Mouse (Mus musculus): ENCODE results near the gene Rbp1. TPM values are rescaled to one million over a fixed set of nuclear protein-coding genes. Genes with fewer than 3 reads are reported as not detected.

The Rbp1 gene
- polyA plus RNA-seq, 1 experiment from 2014 or later = 105 TPM

DNA sequence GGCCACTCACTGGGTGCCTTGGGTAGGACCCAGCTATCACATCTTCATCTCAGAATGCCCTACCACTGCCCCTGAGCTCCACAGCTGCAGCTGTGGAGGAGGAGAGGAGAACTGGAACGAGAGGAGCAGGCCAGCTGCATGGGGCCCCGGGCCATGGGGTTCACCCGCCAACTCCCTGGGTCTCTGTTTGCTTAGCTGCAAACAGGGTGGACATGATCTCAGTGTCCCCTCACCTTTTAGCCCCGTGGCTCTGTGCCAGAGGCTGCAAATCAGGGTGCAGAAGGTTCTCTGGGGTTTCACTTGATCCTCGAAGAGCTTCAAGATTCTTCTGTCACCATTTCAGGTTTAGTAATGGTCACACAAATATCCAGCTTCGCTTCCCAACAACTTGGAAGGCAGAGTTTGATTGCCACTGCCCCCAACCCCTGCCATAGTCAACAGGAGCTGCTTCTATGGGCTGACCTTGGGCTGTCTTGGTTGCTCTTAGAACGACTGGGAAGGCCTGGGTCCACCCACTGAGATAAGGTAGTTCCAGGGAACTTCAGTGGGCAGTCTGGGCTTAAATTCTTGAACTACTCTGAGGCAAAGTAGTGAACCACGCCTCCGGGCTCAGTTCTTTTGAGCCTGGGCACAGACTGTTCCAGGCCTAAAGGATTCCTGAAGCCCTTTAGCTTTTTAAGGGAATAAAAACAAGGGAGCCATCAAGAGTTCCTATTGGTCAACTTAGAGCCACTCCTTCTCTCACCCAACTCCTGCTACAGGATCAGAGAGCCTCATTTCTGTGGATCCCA, 22.8 kb downstream of the Rbp1 start:
- Histone ChIP-seq H3K4me2 (ENCODE audit: low read length) (no peak overlapping the region), H3K9me3 (ENCODE audit: control insufficient read depth, low read length) (no peaks in the 10 kb centered on the region), H3K27ac (ENCODE audit: low read depth) (no peak overlapping the region), H3K36me3 (ENCODE audit: control insufficient read depth, insufficient read depth, low read length) (peaks cover 33% of the 10 kb centered on the region), H3K27me3 (replicated peaks; ENCODE audit: control insufficient read depth, insufficient read depth, low read length) (no peaks in the 10 kb centered on the region), H3K9ac (ENCODE audit: low read length) (no peak overlapping the region), H3K4me1 (replicated peaks; ENCODE audit: control insufficient read depth, insufficient read depth, low read length) (no peaks in the 10 kb centered on the region), H3K4me3 (ENCODE audit: low read depth, low read length) (no peak overlapping the region)
- no peak for ATAC-seq (replicated peaks; ENCODE audit: low FRiP score, low TSS enrichment, low read depth)
- WGBS = 82% methylated on average over 9 of the region's 9 CpGs
- no peak for DNase-seq (ENCODE audit: low spot score)

GRCm38 (mm10) chr9:98450976-98451375, 28.2 kb downstream of the Rbp1 start:
- 62% methylated on average over 1 of the region's 1 CpGs for WGBS
- no peaks in the 10 kb centered on the region for H3K4me1 ChIP-seq (replicated peaks; ENCODE audit: control insufficient read depth, insufficient read depth, low read length)
- no peaks in the 10 kb centered on the region for H3K9me3 ChIP-seq (ENCODE audit: control insufficient read depth, low read length)
- no peak for DNase-seq (ENCODE audit: low spot score)
- no peak overlapping the region for H3K4me2 ChIP-seq (ENCODE audit: low read length)
- H3K9ac ChIP-seq (ENCODE audit: low read length) = no peak overlapping the region
- H3K27ac ChIP-seq (ENCODE audit: low read depth) = no peak overlapping the region
- H3K27me3 ChIP-seq (replicated peaks; ENCODE audit: control insufficient read depth, insufficient read depth, low read length) = no peaks in the 10 kb centered on the region
- H3K36me3 ChIP-seq (ENCODE audit: control insufficient read depth, insufficient read depth, low read length) = peaks cover 16% of the 10 kb centered on the region
- no peak overlapping the region for H3K4me3 ChIP-seq (ENCODE audit: low read depth, low read length)
- ATAC-seq (replicated peaks; ENCODE audit: low FRiP score, low TSS enrichment, low read depth) = no peak

DNA sequence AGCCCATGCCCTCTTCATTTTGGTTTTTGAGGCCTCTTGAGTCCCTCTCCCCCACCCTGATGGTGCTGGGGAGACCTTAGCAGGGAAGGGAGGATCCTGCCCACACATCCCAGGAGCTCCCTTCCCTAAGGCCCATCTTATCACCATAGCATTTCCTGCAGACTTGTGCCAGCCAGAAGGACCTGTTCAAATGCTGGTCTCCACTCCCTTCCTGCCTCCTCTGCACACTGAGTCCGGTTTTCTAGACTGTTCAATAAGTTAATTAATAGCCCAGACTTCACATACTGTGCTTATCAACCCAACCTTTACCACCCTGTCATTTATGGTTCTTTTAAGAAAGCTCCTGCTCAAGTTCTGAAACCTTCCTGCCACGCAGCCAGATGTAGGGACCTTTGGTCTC, 43.9 kb downstream of the Rbp1 start:
- Histone ChIP-seq H3K27ac (ENCODE audit: low read depth) (no peak overlapping the region), H3K27me3 (replicated peaks; ENCODE audit: control insufficient read depth, insufficient read depth, low read length) (no peaks in the 10 kb centered on the region), H3K36me3 (ENCODE audit: control insufficient read depth, insufficient read depth, low read length) (no peaks in the 10 kb centered on the region), H3K4me1 (replicated peaks; ENCODE audit: control insufficient read depth, insufficient read depth, low read length) (no peaks in the 10 kb centered on the region), H3K4me3 (ENCODE audit: low read depth, low read length) (no peak overlapping the region), H3K4me2 (ENCODE audit: low read length) (no peak overlapping the region), H3K9ac (ENCODE audit: low read length) (no peak overlapping the region), H3K9me3 (ENCODE audit: control insufficient read depth, low read length) (no peaks in the 10 kb centered on the region)
- 45% methylated on average over 2 of the region's 2 CpGs for WGBS
- ATAC-seq (replicated peaks; ENCODE audit: low FRiP score, low TSS enrichment, low read depth) = peak; percentile 93
- DNase-seq (ENCODE audit: low spot score) = no peak

GRCm38 (mm10) chr9:98480172-98480749, 57.5 kb downstream of the Rbp1 start:
- no peak overlapping the region for H3K4me2 ChIP-seq (ENCODE audit: low read length)
- WGBS = 86% methylated on average over 2 of the region's 2 CpGs
- ATAC-seq (replicated peaks; ENCODE audit: low FRiP score, low TSS enrichment, low read depth) = no peak
- H3K27ac ChIP-seq (ENCODE audit: low read depth) = no peak overlapping the region
- no peaks in the 10 kb centered on the region for H3K4me1 ChIP-seq (replicated peaks; ENCODE audit: control insufficient read depth, insufficient read depth, low read length)
- no peaks in the 10 kb centered on the region for H3K9me3 ChIP-seq (ENCODE audit: control insufficient read depth, low read length)
- DNase-seq (ENCODE audit: low spot score) = no peak
- no peak overlapping the region for H3K4me3 ChIP-seq (ENCODE audit: low read depth, low read length)
- no peaks in the 10 kb centered on the region for H3K27me3 ChIP-seq (replicated peaks; ENCODE audit: control insufficient read depth, insufficient read depth, low read length)
- no peaks in the 10 kb centered on the region for H3K36me3 ChIP-seq (ENCODE audit: control insufficient read depth, insufficient read depth, low read length)
- H3K9ac ChIP-seq (ENCODE audit: low read length) = no peak overlapping the region

GRCm38 (mm10) chr9:98482256-98482655, 59.5 kb downstream of the Rbp1 start:
- H3K9ac ChIP-seq (ENCODE audit: low read length) = no peak overlapping the region
- ATAC-seq (replicated peaks; ENCODE audit: low FRiP score, low TSS enrichment, low read depth) = no peak
- H3K27ac ChIP-seq (ENCODE audit: low read depth) = no peak overlapping the region
- H3K4me2 ChIP-seq (ENCODE audit: low read length) = no peak overlapping the region
- DNase-seq (ENCODE audit: low spot score) = no peak
- no peaks in the 10 kb centered on the region for H3K36me3 ChIP-seq (ENCODE audit: control insufficient read depth, insufficient read depth, low read length)
- H3K9me3 ChIP-seq (ENCODE audit: control insufficient read depth, low read length) = no peaks in the 10 kb centered on the region
- 49% methylated on average over 4 of the region's 4 CpGs for WGBS
- no peaks in the 10 kb centered on the region for H3K4me1 ChIP-seq (replicated peaks; ENCODE audit: control insufficient read depth, insufficient read depth, low read length)
- no peaks in the 10 kb centered on the region for H3K27me3 ChIP-seq (replicated peaks; ENCODE audit: control insufficient read depth, insufficient read depth, low read length)
- H3K4me3 ChIP-seq (ENCODE audit: low read depth, low read length) = no peak overlapping the region

- 70% methylated on average over 7 of the region's 7 CpGs for WGBS
- DNase-seq (ENCODE audit: low spot score) (no peak), ATAC-seq (replicated peaks; ENCODE audit: low FRiP score, low TSS enrichment, low read depth) (no peak)
- no peak overlapping the region for H3K4me2 ChIP-seq (ENCODE audit: low read length)
- no peaks in the 10 kb centered on the region for H3K36me3 ChIP-seq (ENCODE audit: control insufficient read depth, insufficient read depth, low read length)
- no peaks in the 10 kb centered on the region for H3K4me1 ChIP-seq (replicated peaks; ENCODE audit: control insufficient read depth, insufficient read depth, low read length)
- H3K9ac ChIP-seq (ENCODE audit: low read length) = no peak overlapping the region
- no peaks in the 10 kb centered on the region for H3K9me3 ChIP-seq (ENCODE audit: control insufficient read depth, low read length)
- no peak overlapping the region for H3K27ac ChIP-seq (ENCODE audit: low read depth)
- no peak overlapping the region for H3K4me3 ChIP-seq (ENCODE audit: low read depth, low read length)
- H3K27me3 ChIP-seq (replicated peaks; ENCODE audit: control insufficient read depth, insufficient read depth, low read length) = no peaks in the 10 kb centered on the region
Measured at GRCm38 (mm10) chr9:98485020-98485419, 62.3 kb downstream of the Rbp1 start.

DNA sequence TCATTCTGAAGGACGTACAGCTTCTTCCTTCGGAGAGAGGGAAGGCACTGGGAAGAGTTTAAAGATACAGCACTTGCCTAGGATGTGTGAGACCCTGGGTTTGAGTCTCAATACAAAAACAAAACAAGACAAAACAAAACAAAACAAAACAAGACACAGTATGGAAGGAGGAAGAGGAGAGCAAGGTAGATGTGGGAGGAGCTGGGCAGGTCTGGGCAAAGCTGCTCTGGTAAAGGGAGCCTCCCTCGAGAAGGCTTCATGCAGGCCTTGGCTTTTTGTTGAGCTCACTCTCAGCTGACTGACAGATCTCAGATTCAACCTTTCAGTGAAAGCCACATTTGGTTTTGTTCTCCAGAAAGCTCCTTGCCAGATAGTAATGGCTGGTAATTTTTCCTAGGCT, 63.1 kb downstream of the Rbp1 start, which contains the start of gene Rbp2:
TSS of gene Rbp2 (plus strand) at position 301 of the 400 bp plus-strand sequence.
- DNase-seq (ENCODE audit: low spot score) = no peak
- H3K27ac ChIP-seq (ENCODE audit: low read depth) = no peak within 1 kb of the TSS
- H3K36me3 ChIP-seq (ENCODE audit: control insufficient read depth, insufficient read depth, low read length) = no peaks in the 10 kb centered on the region
- no peaks in the 10 kb centered on the region for H3K27me3 ChIP-seq (replicated peaks; ENCODE audit: control insufficient read depth, insufficient read depth, low read length)
- no peak within 1 kb of the TSS for H3K4me2 ChIP-seq (ENCODE audit: low read length)
- no peak within 1 kb of the TSS for H3K4me3 ChIP-seq (ENCODE audit: low read depth, low read length)
- WGBS = 83% methylated on average over 3 of the region's 3 CpGs
- H3K9ac ChIP-seq (ENCODE audit: low read length) = no peak within 1 kb of the TSS
- H3K4me1 ChIP-seq (replicated peaks; ENCODE audit: control insufficient read depth, insufficient read depth, low read length) = 0 out of 2 replicates have a peak, but pooled peaks cover 2% of the 10 kb centered on the region
- no peaks in the 10 kb centered on the region for H3K9me3 ChIP-seq (ENCODE audit: control insufficient read depth, low read length)
- ATAC-seq (replicated peaks; ENCODE audit: low FRiP score, low TSS enrichment, low read depth) = no peak

DNA sequence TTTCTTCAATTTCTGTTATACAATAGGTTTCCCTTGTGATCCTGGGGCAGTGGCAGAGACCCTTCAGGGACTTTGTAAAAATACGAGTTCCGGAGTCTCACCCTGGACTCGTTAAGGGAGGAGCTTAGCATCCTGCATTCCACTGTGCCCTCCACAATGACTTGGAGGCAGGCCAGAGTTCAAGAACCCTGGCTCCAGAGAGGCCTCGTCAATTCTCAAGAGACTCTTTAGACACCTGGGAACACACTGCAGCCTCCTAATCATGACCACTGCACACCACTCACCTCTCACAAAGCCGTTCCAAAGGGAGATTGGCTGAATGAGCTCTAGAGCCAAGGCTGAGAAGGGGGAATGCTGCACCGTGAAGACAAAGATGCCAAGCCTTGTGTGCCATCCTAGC, 64.5 kb downstream of the Rbp1 start:
- no peaks in the 10 kb centered on the region for H3K27me3 ChIP-seq (replicated peaks; ENCODE audit: control insufficient read depth, insufficient read depth, low read length)
- H3K27ac ChIP-seq (ENCODE audit: low read depth) = no peak overlapping the region
- H3K4me1 ChIP-seq (replicated peaks; ENCODE audit: control insufficient read depth, insufficient read depth, low read length) = 0 out of 2 replicates have a peak, but pooled peaks cover 2% of the 10 kb centered on the region
- 72% methylated on average over 6 of the region's 6 CpGs for WGBS
- DNase-seq (ENCODE audit: low spot score) (no peak), ATAC-seq (replicated peaks; ENCODE audit: low FRiP score, low TSS enrichment, low read depth) (no peak)
- H3K9me3 ChIP-seq (ENCODE audit: control insufficient read depth, low read length) = no peaks in the 10 kb centered on the region
- H3K9ac ChIP-seq (ENCODE audit: low read length) = no peak overlapping the region
- H3K36me3 ChIP-seq (ENCODE audit: control insufficient read depth, insufficient read depth, low read length) = no peaks in the 10 kb centered on the region
- no peak overlapping the region for H3K4me2 ChIP-seq (ENCODE audit: low read length)
- no peak overlapping the region for H3K4me3 ChIP-seq (ENCODE audit: low read depth, low read length)

DNA sequence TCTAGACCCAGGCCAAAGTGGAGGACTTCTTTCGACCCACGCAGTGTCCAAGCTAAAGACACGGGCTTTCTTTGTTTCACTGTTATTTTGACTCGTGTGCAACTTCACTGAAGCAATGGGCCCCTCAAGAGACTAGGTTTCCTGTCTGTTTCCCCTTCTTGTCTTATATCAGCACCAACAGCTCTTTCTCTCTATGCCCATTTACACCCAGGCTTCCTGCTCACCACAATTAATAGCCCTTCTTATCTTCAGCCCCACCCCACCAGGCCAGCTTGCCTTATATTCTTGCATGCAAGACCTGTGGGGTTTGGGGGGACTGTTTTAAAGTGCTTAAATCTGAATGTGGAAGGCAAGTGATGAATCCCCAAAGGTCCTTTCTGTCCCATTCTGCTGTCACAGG, 66.8 kb downstream of the Rbp1 start:
- no peak overlapping the region for H3K9ac ChIP-seq (ENCODE audit: low read length)
- no peak overlapping the region for H3K4me2 ChIP-seq (ENCODE audit: low read length)
- 74% methylated on average over 4 of the region's 4 CpGs for WGBS
- no peak for ATAC-seq (replicated peaks; ENCODE audit: low FRiP score, low TSS enrichment, low read depth)
- H3K27me3 ChIP-seq (replicated peaks; ENCODE audit: control insufficient read depth, insufficient read depth, low read length) = no peaks in the 10 kb centered on the region
- DNase-seq (ENCODE audit: low spot score) = no peak
- no peaks in the 10 kb centered on the region for H3K9me3 ChIP-seq (ENCODE audit: control insufficient read depth, low read length)
- H3K36me3 ChIP-seq (ENCODE audit: control insufficient read depth, insufficient read depth, low read length) = no peaks in the 10 kb centered on the region
- no peak overlapping the region for H3K4me3 ChIP-seq (ENCODE audit: low read depth, low read length)
- 0 out of 2 replicates have a peak, but pooled peaks cover 2% of the 10 kb centered on the region for H3K4me1 ChIP-seq (replicated peaks; ENCODE audit: control insufficient read depth, insufficient read depth, low read length)
- H3K27ac ChIP-seq (ENCODE audit: low read depth) = no peak overlapping the region; the same call in 1 of the 2 replicates

All from intestine, embryonic 14.5 days (tissue).